Mouse (Mus musculus) left cerebral cortex, adult 11 months (tissue): ENCODE measurements around the gene Aspscr1.
"Not testable (repeated sequence)": the region's sequence is repeated elsewhere in the genome, so short reads cannot be mapped to it uniquely, and the experiment has no call there.

ENCODE experiments used
- DNase-seq: peaks from one replicate; pipeline ENCODE4 v3.0.0; 2022; ENCODE audit warnings: low spot score

Gene Aspscr1

GRCm38 (mm10) chr11:120714546-120714945, 41.8 kb downstream of the Aspscr1 start:
- no peak for DNase-seq

GRCm38 (mm10) chr11:120715131-120715530, 42.4 kb downstream of the Aspscr1 start:
- DNase-seq = no peak

GRCm38 (mm10) chr11:120719242-120719641, 46.5 kb downstream of the Aspscr1 start:
- DNase-seq = no peak

DNA sequence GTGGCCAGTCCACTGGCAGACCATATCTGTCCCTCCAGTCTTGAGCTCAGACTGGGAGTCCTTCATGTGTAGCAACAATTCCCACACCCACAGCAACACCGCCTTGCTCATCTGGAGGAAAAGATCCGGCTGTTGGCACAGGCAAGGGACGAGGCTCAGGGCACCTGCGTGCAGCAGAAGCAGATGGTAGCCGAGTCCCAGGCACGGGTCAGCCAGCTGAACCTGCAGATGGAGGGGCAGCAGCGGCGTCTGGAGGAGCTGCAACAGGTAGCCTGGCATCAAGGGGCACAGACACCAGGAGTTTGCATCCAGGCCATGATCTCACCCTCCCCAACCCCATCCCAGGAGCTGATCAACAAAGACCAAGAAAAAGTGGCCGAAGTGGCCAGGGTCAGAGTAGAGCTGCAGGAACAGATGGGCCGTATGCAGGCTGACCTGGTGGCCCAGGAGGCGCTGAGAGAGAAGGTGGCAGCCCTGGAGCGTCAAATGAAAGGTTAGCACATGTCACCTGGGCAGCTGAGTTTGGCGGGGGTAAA, 47.1 kb downstream of the Aspscr1 start:
- no peak for DNase-seq

- peak; percentile 71 for DNase-seq
Observed at GRCm38 (mm10) chr11:120720450-120720849, 47.7 kb downstream of the Aspscr1 start.

DNA sequence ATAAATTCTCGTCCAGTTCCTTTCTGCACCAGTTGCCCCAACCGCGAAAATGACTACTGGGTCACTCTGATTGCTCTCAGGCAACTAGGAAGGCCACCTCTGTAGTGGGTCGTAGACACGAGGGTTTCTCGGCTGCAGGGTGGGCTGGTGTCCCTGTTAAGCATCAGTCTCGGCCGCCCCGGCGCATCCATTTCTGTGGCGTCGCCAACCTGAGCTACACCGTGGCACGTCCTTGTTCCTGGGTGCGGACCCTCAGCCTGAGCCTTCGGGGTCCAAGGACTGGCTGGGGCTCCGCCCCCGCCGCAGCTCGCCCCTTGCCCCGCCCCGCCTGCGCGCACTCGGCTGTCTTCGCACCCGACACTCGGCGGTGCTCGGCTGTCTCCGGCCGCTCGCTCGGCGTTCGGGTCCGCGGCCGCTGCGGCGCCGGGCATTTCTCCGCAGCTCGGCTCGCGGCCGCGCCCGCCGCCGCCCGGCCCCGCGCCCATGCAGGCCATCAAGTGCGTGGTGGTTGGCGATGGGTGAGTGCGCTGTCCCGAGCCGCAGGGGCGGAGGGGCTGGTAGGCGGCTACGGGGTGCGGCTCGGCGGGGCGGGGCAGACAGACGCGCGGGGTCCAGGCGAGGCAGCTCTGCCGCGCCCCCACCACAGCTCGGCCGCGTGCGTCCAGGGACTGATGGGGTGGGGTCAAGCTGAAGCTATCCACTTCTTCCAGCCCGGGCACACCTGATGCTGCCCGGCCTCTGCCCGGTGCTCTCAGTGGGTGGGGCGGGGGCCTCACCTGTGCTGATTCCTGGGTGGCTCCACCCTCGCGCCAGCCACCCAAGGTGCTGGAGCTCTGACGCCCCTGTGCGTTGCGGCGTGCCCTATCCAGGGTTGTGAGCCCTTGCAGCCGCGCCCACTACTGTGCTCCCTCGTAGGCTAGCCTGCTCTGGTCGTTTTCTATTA, 48.6 kb downstream of the Aspscr1 start, which contains the start of gene Rac3:
Gene Rac3, plus strand, starts transcription at position 347 of the 943 bp plus-strand sequence.
- DNase-seq = no peak

- DNase-seq = no peak
Observed at GRCm38 (mm10) chr11:120722067-120722630, 49.4 kb downstream of the Aspscr1 start.

GRCm38 (mm10) chr11:120722761-120723382, 50.1 kb downstream of the Aspscr1 start:
- no peak for DNase-seq

DNA sequence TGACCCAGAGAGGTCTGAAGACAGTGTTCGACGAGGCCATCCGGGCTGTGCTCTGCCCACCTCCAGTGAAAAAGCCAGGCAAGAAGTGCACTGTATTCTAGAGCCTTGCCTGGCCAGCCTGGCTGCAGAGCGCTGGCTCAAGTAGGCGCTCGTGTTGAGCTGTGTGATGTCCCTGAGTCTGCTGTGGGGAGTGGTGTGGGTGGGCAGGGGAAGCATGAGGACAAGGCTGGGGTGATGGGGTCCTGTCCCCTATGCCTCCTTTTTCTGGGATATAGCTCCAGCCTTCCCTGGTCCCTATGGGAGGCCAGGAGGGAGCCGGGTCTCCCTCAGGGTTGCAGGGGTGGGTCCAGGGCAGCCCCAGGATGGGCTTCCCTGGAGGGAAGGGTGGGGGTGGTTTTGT, 50.7 kb downstream of the Aspscr1 start:
- no peak for DNase-seq

- DNase-seq = no peak
Observed at GRCm38 (mm10) chr11:120726243-120727168, 53.7 kb downstream of the Aspscr1 start.

- DNase-seq = peak; percentile 77
Observed at GRCm38 (mm10) chr11:120727169-120727527, 54.4 kb downstream of the Aspscr1 start, which contains the start of gene Dcxr. Dcxr (minus strand) TSS chr11:120727281.

DNA sequence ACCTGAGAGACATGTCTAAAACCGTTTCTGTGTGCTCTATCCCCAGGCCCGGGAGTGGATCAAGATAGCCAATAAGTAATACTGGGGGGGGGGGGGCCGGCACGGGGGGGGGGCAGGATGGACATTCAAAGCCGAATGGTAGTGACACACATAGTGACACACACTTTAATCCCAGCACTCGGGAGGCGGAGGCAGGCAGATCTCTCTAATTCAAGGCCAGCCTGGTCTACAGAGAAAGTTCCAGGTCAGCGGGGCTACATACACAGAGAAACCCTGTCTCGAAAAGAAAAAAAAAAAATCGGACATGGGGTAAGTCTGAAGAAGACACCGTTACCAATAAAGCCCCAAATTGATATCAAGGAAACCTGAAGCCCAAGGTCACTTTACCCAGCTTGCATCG, 54.8 kb downstream of the Aspscr1 start:
- no peak for DNase-seq

- DNase-seq = no peak
Observed at GRCm38 (mm10) chr11:120728530-120729240, 55.9 kb downstream of the Aspscr1 start.

- DNase-seq = not testable (repeated sequence)
Observed at GRCm38 (mm10) chr11:120729432-120730050, 56.8 kb downstream of the Aspscr1 start.

DNA sequence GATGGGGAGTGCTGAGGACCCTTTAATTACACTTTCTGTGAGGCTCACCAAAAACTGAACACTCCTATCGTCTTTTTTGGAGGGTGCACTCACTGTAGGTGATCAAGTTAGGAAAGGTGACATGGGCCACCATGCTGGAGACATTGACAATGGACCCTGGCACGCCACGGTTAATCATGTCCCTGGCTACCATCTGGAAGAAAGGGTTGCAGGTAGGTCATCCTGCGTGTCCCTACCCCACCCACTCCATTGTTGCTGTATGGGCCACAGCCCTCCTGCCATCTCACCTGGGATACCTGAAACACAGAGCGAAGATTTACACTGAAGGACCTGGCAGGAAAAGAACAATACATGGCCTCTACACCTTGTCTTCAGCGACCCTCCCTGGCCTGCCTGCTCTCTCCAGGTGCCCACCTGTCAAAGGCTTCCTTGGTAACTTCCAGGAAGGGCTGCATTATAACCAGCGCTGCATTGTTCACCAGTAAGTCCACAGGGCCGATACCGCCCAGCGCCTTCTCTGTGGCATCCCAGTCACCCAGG, 57.6 kb downstream of the Aspscr1 start:
- no peak for DNase-seq

GRCm38 (mm10) chr11:120731395-120731794, 58.6 kb downstream of the Aspscr1 start:
- no peak for DNase-seq

DNA sequence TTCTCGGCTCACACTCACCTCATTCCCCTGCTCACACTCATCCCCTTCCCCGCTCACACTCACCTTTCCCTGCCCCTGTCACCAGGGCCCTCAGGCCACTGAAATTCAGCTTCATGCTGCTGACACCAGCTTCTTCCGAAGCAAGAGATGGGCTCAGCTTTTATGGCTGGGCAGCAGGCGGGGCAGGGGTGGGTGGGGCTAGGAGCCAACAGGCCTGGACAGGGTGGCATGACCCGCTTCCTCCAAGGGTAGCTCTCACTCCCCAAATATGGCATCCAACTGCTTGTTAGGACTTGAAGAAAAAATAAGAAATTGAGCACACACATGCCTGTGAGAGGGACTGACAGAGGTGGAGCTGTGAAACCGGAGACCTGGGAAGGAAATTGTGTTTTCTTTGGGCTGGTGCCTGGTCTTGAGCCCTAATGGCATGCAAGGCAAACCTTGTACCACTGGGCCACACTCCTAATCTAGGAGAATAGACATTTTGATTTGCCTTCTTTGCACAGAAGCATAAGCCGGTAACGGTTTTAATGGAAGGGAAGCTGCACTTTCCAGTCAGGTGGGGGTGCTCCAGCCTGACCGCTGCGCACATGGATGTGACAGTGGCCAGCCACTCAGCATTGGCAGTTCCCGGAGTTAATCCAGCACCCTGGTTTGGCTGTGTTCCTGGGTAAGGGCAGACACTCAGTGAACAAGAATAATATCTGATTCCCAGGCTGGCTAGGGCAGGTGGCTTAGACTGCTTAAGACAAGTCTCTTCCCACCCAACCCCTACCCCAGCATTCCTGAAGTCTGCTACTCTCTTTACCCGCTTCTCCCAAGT, 59.3 kb downstream of the Aspscr1 start, which contains the start of gene Cbr2:
Gene Cbr2, minus strand, starts transcription at position 257 of the 823 bp plus-strand sequence.
- no peak for DNase-seq

GRCm38 (mm10) chr11:120733521-120733920, 60.7 kb downstream of the Aspscr1 start:
- DNase-seq = no peak

GRCm38 (mm10) chr11:120736424-120736823, 63.7 kb downstream of the Aspscr1 start:
- no peak for DNase-seq
